Mouse (Mus musculus) myocyte (in vitro differentiated cells): ENCODE data around the gene Abcc6.

Experiments
- POLR2A ChIP-seq: IDR thresholded peaks from one replicate; pipeline ENCODE4 v1.6.1; 2011; ENCODE audit warnings: low read depth, mild to moderate bottlenecking, control low read depth, moderate library complexity; ENCODE audit not compliant: insufficient read length
- POLR2AphosphoS2 ChIP-seq: IDR thresholded peaks from one replicate; pipeline ENCODE4 v1.6.1; 2011; ENCODE audit warnings: low read depth, control low read depth; ENCODE audit not compliant: insufficient read length
- TCF3 ChIP-seq: IDR thresholded peaks from one replicate; pipeline ENCODE4 v1.6.1; 2011; ENCODE audit warnings: low read depth, control low read depth; ENCODE audit not compliant: insufficient read length
- USF1 ChIP-seq: IDR thresholded peaks from one replicate; pipeline ENCODE4 v1.6.1; 2011; ENCODE audit warnings: low read depth, mild to moderate bottlenecking, control low read depth, moderate library complexity

GRCm38 (mm10) chr7:46031075-46031474 lies 973 bp upstream of the Abcc6 start:
- TF ChIP-seq POLR2AphosphoS2 = no peak
- no peak for TF ChIP-seq USF1
- TF ChIP-seq POLR2A = no peak
- no peak for TF ChIP-seq TCF3
